Mouse (Mus musculus): ENCODE data around the gene Shb.

GRCm38 (mm10) chr4:45411181-45411790, 121.0 kb downstream of the Shb start:
- TF ChIP-seq CTCF (IDR thresholded peaks at IDR 0.05; ENCODE audit: extremely low read depth, insufficient read length, insufficient replicate concordance, low read depth, low read length): no peak
- TF ChIP-seq POLR2A (IDR thresholded peaks at IDR 0.05; ENCODE audit: low read depth, low read length): no peak

Data from small intestine, adult 2 months (tissue).